Mouse (Mus musculus): ENCODE data around the gene N4bp1.

- no peak for TF ChIP-seq MAFK (IDR thresholded peaks at IDR 0.05; ENCODE audit: insufficient replicate concordance, low read length)
- no peak for TF ChIP-seq MYC (IDR thresholded peaks at IDR 0.05; ENCODE audit: low read depth, low read length)
- TF ChIP-seq CTCF (conservative IDR thresholded peaks at IDR 0.05 in 1 of 2, IDR thresholded peaks at IDR 0.05 in 1 of 2; ENCODE audit: low read depth in 2 of 2, low read length in 2 of 2) = no peak
- no peak for TF ChIP-seq KAT2A (IDR thresholded peaks at IDR 0.05; ENCODE audit: insufficient replicate concordance, low read length)
- TF ChIP-seq EP300 (IDR thresholded peaks at IDR 0.05; ENCODE audit: low read length) = no peak
- TF ChIP-seq JUND (conservative IDR thresholded peaks at IDR 0.05; ENCODE audit: low read depth, low read length) = no peak
- no peak for TF ChIP-seq MAZ (IDR thresholded peaks at IDR 0.05; ENCODE audit: low read depth, low read length)
- no peak for TF ChIP-seq POLR2A (IDR thresholded peaks at IDR 0.05; ENCODE audit: low read depth, low read length)
- TF ChIP-seq GABPA (IDR thresholded peaks at IDR 0.05; ENCODE audit: insufficient replicate concordance, low read depth, low read length) = no peak
- TF ChIP-seq ZKSCAN1 (IDR thresholded peaks at IDR 0.05; ENCODE audit: borderline replicate concordance, low read depth, low read length) = no peak
Observed at GRCm38 (mm10) chr8:86837234-86837633, 47.8 kb downstream of the N4bp1 start.

All from CH12.LX (cell line).